Mouse (Mus musculus) liver, postnatal 0 days (tissue): ENCODE measurements around the gene Ctnnbl1. TPM values are rescaled to one million over a fixed set of nuclear protein-coding genes. Genes with fewer than 3 reads are reported as not detected.

Experiments
- ATAC-seq: fragments of 200-750 bp; cut with Nextera tagmentation; 2 replicates; pipeline ENCODE4 v1.8.0; 2017; ENCODE audit warnings: mild to moderate bottlenecking, moderate library complexity
- DNase-seq: peaks from one replicate; pipeline ENCODE4 v3.0.0-alpha.2; 2016
- H3K27ac ChIP-seq: fragments of 300-500 bp; sonication (generic); 2 replicates; pipeline ENCODE4 v1.5.1; 2014; ENCODE audit warnings: antibody characterized with exemption, moderate library complexity, mild to moderate bottlenecking, low read depth
- H3K27me3 ChIP-seq: fragments of 300-500 bp; sonication (generic); 2 replicates; pipeline ENCODE4 v1.6.1; 2014; ENCODE audit warnings: low read length, control low read depth, mixed read lengths; ENCODE audit not compliant: insufficient read depth
- H3K36me3 ChIP-seq: fragments of 300-500 bp; sonication (generic); replicated peaks from 2 replicates; pipeline ENCODE4 v1.6.1; 2014; ENCODE audit warnings: mild to moderate bottlenecking, control low read depth, low read length, moderate library complexity, mixed read lengths; ENCODE audit not compliant: insufficient read depth
- H3K4me1 ChIP-seq: fragments of 300-500 bp; sonication (generic); 2 replicates; pipeline ENCODE4 v1.6.1; 2014; ENCODE audit warnings: antibody characterized with exemption, mild to moderate bottlenecking, control low read depth; ENCODE audit not compliant: insufficient read depth
- H3K4me2 ChIP-seq: fragments of 300-500 bp; sonication (generic); 2 replicates; pipeline ENCODE4 v1.6.1; 2014; ENCODE audit warnings: low read depth, mild to moderate bottlenecking, low read length, moderate library complexity, mixed read lengths
- H3K4me3 ChIP-seq: fragments of 300-500 bp; sonication (generic); 2 replicates; pipeline ENCODE4 v1.5.1; 2014; ENCODE audit warnings: low read depth, low read length
- H3K9ac ChIP-seq: fragments of 300-500 bp; sonication (generic); replicated peaks from 2 replicates; pipeline ENCODE4 v1.6.1; 2014; ENCODE audit warnings: mild to moderate bottlenecking, moderate library complexity
- H3K9me3 ChIP-seq: fragments of 300-500 bp; sonication (generic); 2 replicates; pipeline ENCODE4 v1.6.1; 2016; ENCODE audit warnings: mild to moderate bottlenecking, control low read depth, low read length, mixed read lengths
- CTCF ChIP-seq: sonication (generic); IDR thresholded peaks from 2 replicates; pipeline ENCODE4 v1.5.1; 2016; ENCODE audit warnings: antibody characterized with exemption, low read depth
- EP300 ChIP-seq: IDR thresholded peaks from 2 replicates; pipeline ENCODE4 v1.6.1; 2016; ENCODE audit warnings: antibody characterized with exemption, low read depth, mild to moderate bottlenecking
- WGBS: fragments of 180-500 bp; shearing (Covaris S2); extraction: QIAGEN DNeasy Blood & Tissue Kit; methylation state at CpG from one replicate; pipeline ENCODE4 v1.1.7; 2014; ENCODE audit not compliant: insufficient replicate concordance; 5-methylcytosine and 5-hydroxymethylcytosine counted together
- polyA plus RNA-seq: library from polyadenylated mRNA; unstranded; fragments of >200 nt; fragmentation: Nextera tagmentation; extraction: Ambion mirVana; gene quantifications from 2 replicates; pipeline ENCODE4 v1.2.1, GENCODE M21; 2015

Gene Ctnnbl1
- polyA plus RNA-seq, 1 experiment from 2014 or later: 19.9 TPM

DNA sequence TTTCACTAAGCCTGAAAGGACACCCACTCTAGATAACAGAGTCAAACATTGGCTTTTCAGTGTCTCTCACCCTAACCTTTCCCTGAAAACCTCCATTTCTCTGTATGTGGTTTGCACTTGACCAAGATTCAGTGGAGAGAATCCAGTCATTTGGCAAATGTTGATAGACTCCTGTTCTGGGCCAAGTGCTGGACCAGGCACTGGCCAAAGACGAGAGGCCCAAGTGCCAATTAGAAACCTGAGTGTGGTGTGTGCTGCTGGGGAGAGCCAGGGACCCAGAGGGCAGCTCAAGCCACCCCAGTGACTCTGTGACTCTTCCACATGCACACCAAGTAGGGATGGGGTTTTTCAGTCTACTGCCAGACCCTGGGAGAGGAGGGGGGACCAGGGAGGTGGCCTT is 136.5 kb downstream of the Ctnnbl1 start:
- no peak for DNase-seq
- Histone ChIP-seq H3K4me3 (no peak overlapping the region), H3K9ac (no peak overlapping the region), H3K36me3 (peaks cover 4% of the 10 kb centered on the region; the same call in 1 of the 2 replicates), H3K9me3 (no peaks in the 10 kb centered on the region), H3K4me1 (no peaks in the 10 kb centered on the region), H3K4me2 (no peak overlapping the region), H3K27me3 (no peaks in the 10 kb centered on the region), H3K27ac (no peak overlapping the region)
- TF ChIP-seq EP300 (no peak), CTCF (no peak)
- 77% methylated on average over 1 of the region's 1 CpGs for WGBS
- no peak for ATAC-seq

GRCm38 (mm10) chr2:157875111-157875510 is 137.9 kb downstream of the Ctnnbl1 start:
- peaks cover 4% of the 10 kb centered on the region; the same call in 1 of the 2 replicates for H3K36me3 ChIP-seq
- H3K27ac ChIP-seq: no peak overlapping the region
- no peak overlapping the region for H3K4me3 ChIP-seq
- 77% methylated on average over 8 of the region's 8 CpGs for WGBS
- H3K9me3 ChIP-seq: no peaks in the 10 kb centered on the region
- DNase-seq: no peak
- no peaks in the 10 kb centered on the region for H3K27me3 ChIP-seq
- H3K4me2 ChIP-seq: no peak overlapping the region
- TF ChIP-seq CTCF (no peak), EP300 (no peak)
- ATAC-seq: no peak
- no peaks in the 10 kb centered on the region for H3K4me1 ChIP-seq
- no peak overlapping the region for H3K9ac ChIP-seq

DNA sequence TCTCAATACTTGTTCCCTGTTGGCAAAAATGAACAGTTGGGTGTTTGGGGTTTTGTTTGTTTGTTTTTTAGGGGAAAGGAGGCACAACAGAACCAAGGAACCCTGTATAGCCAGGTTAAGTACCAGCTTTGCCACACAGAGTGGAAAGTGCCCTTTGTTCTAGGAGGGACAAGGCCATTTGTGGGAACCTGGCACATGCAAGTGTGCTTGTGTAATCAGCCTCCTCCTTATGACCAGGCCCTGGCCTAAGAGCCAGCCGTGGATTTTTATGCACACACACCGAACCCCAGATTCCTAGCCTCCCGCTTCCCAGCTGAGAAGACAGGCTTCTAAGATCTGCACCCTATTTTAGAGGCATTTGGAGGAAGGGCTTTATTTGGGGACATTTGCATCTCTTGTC is 140.2 kb downstream of the Ctnnbl1 start:
- Histone ChIP-seq H3K9me3 (no peaks in the 10 kb centered on the region), H3K9ac (no peak overlapping the region), H3K27me3 (no peaks in the 10 kb centered on the region), H3K4me3 (no peak overlapping the region), H3K27ac (no peak overlapping the region), H3K4me1 (no peaks in the 10 kb centered on the region), H3K36me3 (0 out of 2 replicates have a peak, but pooled peaks cover 3% of the 10 kb centered on the region), H3K4me2 (no peak overlapping the region)
- DNase-seq (no peak), ATAC-seq (no peak)
- 86% methylated on average over 3 of the region's 3 CpGs for WGBS
- no peak for TF ChIP-seq CTCF
- TF ChIP-seq EP300: no peak

- no peaks in the 10 kb centered on the region for H3K36me3 ChIP-seq
- no peak overlapping the region for H3K9ac ChIP-seq
- DNase-seq (no peak), ATAC-seq (no peak)
- no peak overlapping the region for H3K27ac ChIP-seq
- TF ChIP-seq CTCF (no peak), EP300 (no peak)
- H3K4me1 ChIP-seq: no peaks in the 10 kb centered on the region
- no peaks in the 10 kb centered on the region for H3K27me3 ChIP-seq
- no peak overlapping the region for H3K4me2 ChIP-seq
- no peak overlapping the region for H3K4me3 ChIP-seq
- WGBS: 61% methylated on average over 5 of the region's 5 CpGs
- no peaks in the 10 kb centered on the region for H3K9me3 ChIP-seq
Observed at GRCm38 (mm10) chr2:157877967-157878366, 140.8 kb downstream of the Ctnnbl1 start.

GRCm38 (mm10) chr2:157881939-157882338 is 144.7 kb downstream of the Ctnnbl1 start:
- no peak for TF ChIP-seq CTCF
- TF ChIP-seq EP300: no peak
- Histone ChIP-seq H3K27ac (no peak overlapping the region), H3K4me2 (no peak overlapping the region), H3K4me3 (no peak overlapping the region), H3K27me3 (no peaks in the 10 kb centered on the region), H3K9ac (no peak overlapping the region), H3K9me3 (no peaks in the 10 kb centered on the region), H3K36me3 (peaks cover 23% of the 10 kb centered on the region), H3K4me1 (no peaks in the 10 kb centered on the region)
- DNase-seq (no peak), ATAC-seq (no peak)
- 73% methylated on average over 11 of the region's 11 CpGs for WGBS

GRCm38 (mm10) chr2:157887275-157888025 is 150.2 kb downstream of the Ctnnbl1 start:
- Histone ChIP-seq H3K4me3 (no peak overlapping the region), H3K4me1 (no peaks in the 10 kb centered on the region), H3K4me2 (no peak overlapping the region), H3K27ac (no peak overlapping the region), H3K9me3 (no peaks in the 10 kb centered on the region), H3K27me3 (no peaks in the 10 kb centered on the region), H3K9ac (no peak overlapping the region), H3K36me3 (peaks cover 28% of the 10 kb centered on the region)
- ATAC-seq (no peak), DNase-seq (no peak)
- TF ChIP-seq EP300 (no peak), CTCF (no peak)
- WGBS: 64% methylated on average over 10 of the region's 10 CpGs
